Mouse (Mus musculus): ENCODE measurements around the gene Trip6.

GRCm38 (mm10) chr5:137264787-137265186, 49.4 kb downstream of the Trip6 start:
- TF ChIP-seq CTCF (IDR thresholded peaks at IDR 0.05; ENCODE audit: borderline replicate concordance, insufficient read depth, low read depth, low read length) = no peak
- no peak for TF ChIP-seq POLR2A (IDR thresholded peaks at IDR 0.05; ENCODE audit: borderline replicate concordance, insufficient read depth, low read length)

Measured in cerebellum, adult 2 months (tissue).